Mouse (Mus musculus) ES-Bruce4 (cell line): Measurements from ENCODE around the gene Cebpg.

Experiments used
- CTCF ChIP-seq: IDR thresholded peaks from one replicate; pipeline ENCODE4 v1.8.1; 2011; ENCODE audit warnings: low read depth, low read length
- EP300 ChIP-seq: IDR thresholded peaks from 2 replicates; pipeline ENCODE4 v1.6.1; 2011; ENCODE audit warnings: low read depth, low read length; ENCODE audit not compliant: insufficient read depth
- POLR2A ChIP-seq: IDR thresholded peaks from one replicate; pipeline ENCODE4 v1.8.1; 2011; ENCODE audit warnings: low read length; ENCODE audit not compliant: insufficient read depth

- TF ChIP-seq CTCF (no peak), EP300 (no peak), POLR2A (no peak)
Measured at GRCm38 (mm10) chr7:35035565-35035964, 20.8 kb downstream of the Cebpg start.
